Mouse (Mus musculus) liver, embryonic 11.5 days (tissue): Measurements from ENCODE around the gene Jdp2. TPM values are rescaled to one million over a fixed set of nuclear protein-coding genes. Genes with fewer than 3 reads are reported as not detected.

ENCODE experiments used
- ATAC-seq: fragments of 200-750 bp; cut with Nextera tagmentation; replicated peaks from 2 replicates; pipeline ENCODE4 v1.8.0; 2017; ENCODE audit warnings: moderate number of reproducible peaks, mild to moderate bottlenecking, moderate TSS enrichment, moderate library complexity; ENCODE audit not compliant: low FRiP score
- DNase-seq: peaks from one replicate; pipeline ENCODE4 v3.0.0-alpha.2; 2017; ENCODE audit warnings: low spot score
- H3K27ac ChIP-seq: fragments of 300-500 bp; sonication (generic); 2 replicates; pipeline ENCODE4 v1.5.1; 2014; ENCODE audit warnings: mild to moderate bottlenecking, low read depth, low read length, control low read depth
- H3K27me3 ChIP-seq: fragments of 300-500 bp; sonication (generic); replicated peaks from 2 replicates; pipeline ENCODE4 v1.6.1; 2014; ENCODE audit warnings: low read length, mixed read lengths; ENCODE audit not compliant: control insufficient read depth, insufficient read depth
- H3K36me3 ChIP-seq: fragments of 300-500 bp; sonication (generic); 2 replicates; pipeline ENCODE4 v1.6.1; 2014; ENCODE audit warnings: mild to moderate bottlenecking, low read length, moderate library complexity, mixed read lengths; ENCODE audit not compliant: control insufficient read depth, insufficient read depth
- H3K4me1 ChIP-seq: fragments of 300-500 bp; sonication (generic); replicated peaks from 2 replicates; pipeline ENCODE4 v1.6.1; 2014; ENCODE audit warnings: low read length, mixed read lengths; ENCODE audit not compliant: control insufficient read depth, insufficient read depth
- H3K4me2 ChIP-seq: fragments of 300-500 bp; sonication (generic); 2 replicates; pipeline ENCODE4 v1.6.1; 2014; ENCODE audit warnings: mild to moderate bottlenecking, control low read depth, moderate library complexity
- H3K4me3 ChIP-seq: fragments of 300-500 bp; sonication (generic); 2 replicates; pipeline ENCODE4 v1.5.1; 2014; ENCODE audit warnings: low read depth, low read length, control low read depth
- H3K9ac ChIP-seq: fragments of 300-500 bp; sonication (generic); 2 replicates; pipeline ENCODE4 v1.6.1; 2014; ENCODE audit warnings: low read depth, low read length, control low read depth
- H3K9me3 ChIP-seq: fragments of 300-500 bp; sonication (generic); 2 replicates; pipeline ENCODE4 v1.6.1; 2016; ENCODE audit warnings: low read length, inconsistent platforms, mixed read lengths; ENCODE audit not compliant: control insufficient read depth
- WGBS: fragments of 180-500 bp; shearing (Covaris S2); extraction: QIAGEN DNeasy Blood & Tissue Kit; methylation state at CpG from one replicate; pipeline ENCODE4 v1.1.7; 2014; 5-methylcytosine and 5-hydroxymethylcytosine counted together
- polyA plus RNA-seq: library from polyadenylated mRNA; unstranded; fragments of >200 nt; fragmentation: Nextera tagmentation; extraction: Ambion mirVana; gene quantifications from 2 replicates; pipeline ENCODE4 v1.2.1, GENCODE M21; 2014

Jdp2 gene
- polyA plus RNA-seq, 1 experiment from 2014 or later: 0.59 TPM

GRCm38 (mm10) chr12:85571312-85571711, 27.5 kb upstream of the Jdp2 start:
- H3K4me3 ChIP-seq: no peak overlapping the region
- 74% methylated on average over 11 of the region's 11 CpGs for WGBS
- ATAC-seq (no peak), DNase-seq (no peak)
- no peaks in the 10 kb centered on the region for H3K27me3 ChIP-seq
- H3K27ac ChIP-seq: no peak overlapping the region
- no peak overlapping the region for H3K4me2 ChIP-seq
- H3K4me1 ChIP-seq: no peaks in the 10 kb centered on the region
- no peaks in the 10 kb centered on the region for H3K9me3 ChIP-seq
- no peaks in the 10 kb centered on the region for H3K36me3 ChIP-seq
- H3K9ac ChIP-seq: no peak overlapping the region

DNA sequence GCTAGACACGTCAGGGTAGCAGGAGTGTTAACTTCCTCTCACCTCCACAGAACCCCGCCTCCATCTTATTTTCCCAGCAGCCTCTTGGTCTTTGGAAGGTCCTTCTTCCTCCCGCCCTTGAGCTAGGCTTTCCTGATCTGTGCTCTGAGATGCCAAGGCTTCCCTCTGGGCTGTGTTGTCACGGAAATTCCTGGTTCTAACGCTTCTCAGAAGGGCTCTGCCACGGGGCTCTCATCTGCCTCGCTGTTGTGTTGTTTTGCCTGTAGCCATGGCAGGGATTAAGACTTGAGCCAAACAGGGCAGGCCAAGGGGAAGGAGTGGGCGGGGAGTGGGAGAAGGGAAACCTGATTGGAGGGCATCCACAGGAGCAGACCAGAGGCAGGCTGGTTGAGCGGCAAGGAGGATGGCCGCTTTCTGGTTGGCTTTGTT, 26.8 kb upstream of the Jdp2 start:
- no peak overlapping the region for H3K4me3 ChIP-seq

GRCm38 (mm10) chr12:85574806-85575495, 23.9 kb upstream of the Jdp2 start:
- Histone ChIP-seq H3K4me3 (no peak overlapping the region), H3K4me2 (no peak overlapping the region), H3K9me3 (no peaks in the 10 kb centered on the region), H3K36me3 (no peaks in the 10 kb centered on the region), H3K27ac (no peak overlapping the region), H3K4me1 (no peaks in the 10 kb centered on the region), H3K9ac (no peak overlapping the region), H3K27me3 (no peaks in the 10 kb centered on the region)
- no peak for DNase-seq
- 34% methylated on average over 6 of the region's 6 CpGs for WGBS
- ATAC-seq: no peak

More for the DNA sequence above, 26.8 kb upstream of the Jdp2 start:
- WGBS: 32% methylated on average over 10 of the region's 10 CpGs
- DNase-seq (no peak), ATAC-seq (no peak)
- Histone ChIP-seq H3K4me1 (no peaks in the 10 kb centered on the region), H3K4me2 (0 out of 2 replicates have a peak overlapping the region, but pooled peaks have one; percentile 20), H3K27ac (no peak overlapping the region), H3K36me3 (no peaks in the 10 kb centered on the region), H3K9me3 (no peaks in the 10 kb centered on the region), H3K27me3 (no peaks in the 10 kb centered on the region), H3K9ac (no peak overlapping the region)

GRCm38 (mm10) chr12:85575496-85575840, 23.4 kb upstream of the Jdp2 start:
- no peak overlapping the region for H3K9ac ChIP-seq
- no peak overlapping the region for H3K4me3 ChIP-seq
- DNase-seq (no peak), ATAC-seq (no peak)
- 48% methylated on average over 4 of the region's 4 CpGs for WGBS
- H3K4me2 ChIP-seq: no peak overlapping the region
- no peaks in the 10 kb centered on the region for H3K27me3 ChIP-seq
- H3K4me1 ChIP-seq: no peaks in the 10 kb centered on the region
- no peaks in the 10 kb centered on the region for H3K36me3 ChIP-seq
- H3K27ac ChIP-seq: no peak overlapping the region
- no peaks in the 10 kb centered on the region for H3K9me3 ChIP-seq

GRCm38 (mm10) chr12:85581261-85582066, 17.4 kb upstream of the Jdp2 start:
- Histone ChIP-seq H3K9me3 (no peaks in the 10 kb centered on the region), H3K4me1 (no peaks in the 10 kb centered on the region), H3K27me3 (no peaks in the 10 kb centered on the region), H3K36me3 (no peaks in the 10 kb centered on the region), H3K4me3 (no peak overlapping the region), H3K9ac (no peak overlapping the region), H3K4me2 (no peak overlapping the region), H3K27ac (no peak overlapping the region)
- WGBS: 55% methylated on average over 15 of the region's 15 CpGs
- DNase-seq (no peak), ATAC-seq (no peak)

DNA sequence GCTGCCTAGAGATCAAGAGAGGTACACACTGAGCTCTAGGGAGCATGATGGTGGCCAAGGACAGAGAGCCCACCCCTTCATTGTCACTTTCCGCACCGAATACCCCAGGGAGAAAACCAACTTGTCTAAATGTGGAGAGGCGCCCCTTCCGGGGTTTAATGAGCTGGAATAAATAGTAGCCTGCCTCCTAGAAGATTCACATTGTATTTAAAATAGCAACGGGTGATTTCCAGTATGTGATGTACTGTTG, 16.8 kb upstream of the Jdp2 start:
- DNase-seq (no peak), ATAC-seq (no peak)
- H3K4me3 ChIP-seq: no peak overlapping the region
- H3K9ac ChIP-seq: no peak overlapping the region
- no peaks in the 10 kb centered on the region for H3K9me3 ChIP-seq
- H3K4me1 ChIP-seq: no peaks in the 10 kb centered on the region
- H3K27ac ChIP-seq: no peak overlapping the region
- WGBS: 86% methylated on average over 5 of the region's 5 CpGs
- no peaks in the 10 kb centered on the region for H3K36me3 ChIP-seq
- no peaks in the 10 kb centered on the region for H3K27me3 ChIP-seq
- H3K4me2 ChIP-seq: no peak overlapping the region

GRCm38 (mm10) chr12:85585761-85586258, 13.0 kb upstream of the Jdp2 start:
- Histone ChIP-seq H3K4me3 (no peak overlapping the region), H3K27ac (no peak overlapping the region), H3K9me3 (no peaks in the 10 kb centered on the region), H3K36me3 (no peaks in the 10 kb centered on the region), H3K4me1 (no peaks in the 10 kb centered on the region), H3K27me3 (no peaks in the 10 kb centered on the region; the same call in 1 of the 2 replicates), H3K4me2 (no peak overlapping the region), H3K9ac (no peak overlapping the region)
- WGBS: 79% methylated on average over 11 of the region's 11 CpGs
- ATAC-seq: no peak
- no peak for DNase-seq

DNA sequence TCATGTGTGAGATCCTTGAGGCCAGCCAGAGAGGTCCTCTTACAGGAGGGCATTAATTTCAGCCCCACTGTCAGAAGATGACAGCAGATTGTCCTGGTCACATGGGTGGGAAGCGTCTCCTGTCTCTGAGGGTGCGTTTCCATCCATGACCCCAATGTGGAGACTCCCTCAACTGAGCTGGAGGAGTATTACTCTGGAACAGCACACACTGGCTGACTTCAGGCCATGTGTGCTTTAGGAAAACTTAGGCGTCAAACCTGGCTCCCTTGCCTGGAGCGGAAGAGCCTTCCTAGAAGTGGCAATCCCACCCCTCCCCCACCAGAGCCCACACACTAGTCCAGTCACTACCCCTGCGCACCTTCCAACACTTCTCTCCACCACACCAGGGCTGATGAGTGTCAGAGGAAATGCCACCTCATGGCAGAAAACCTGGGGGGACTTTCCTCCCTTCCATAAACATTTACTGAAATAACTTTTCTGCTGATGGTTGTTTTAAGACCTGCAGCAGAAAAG, 8.9 kb upstream of the Jdp2 start:
- Histone ChIP-seq H3K27me3 (no peaks in the 10 kb centered on the region; the same call in 1 of the 2 replicates), H3K4me2 (no peak overlapping the region), H3K27ac (no peak overlapping the region), H3K4me3 (no peak overlapping the region), H3K9ac (no peak overlapping the region), H3K4me1 (no peaks in the 10 kb centered on the region), H3K36me3 (no peaks in the 10 kb centered on the region), H3K9me3 (no peaks in the 10 kb centered on the region)
- ATAC-seq (no peak), DNase-seq (no peak)
- WGBS: 50% methylated on average over 5 of the region's 5 CpGs
